Mouse (Mus musculus) cerebellum, adult 9-11 months (tissue): ENCODE measurements around the gene Uvrag.

Experiments used
- DNase-seq: peaks from one replicate; pipeline ENCODE4 v3.0.0; 2022

The Uvrag gene

GRCm38 (mm10) chr7:98874411-98874951 is 266.5 kb downstream of the Uvrag start:
- DNase-seq, result no peak

GRCm38 (mm10) chr7:98873316-98873715 is 267.6 kb downstream of the Uvrag start:
- DNase-seq, result no peak

- DNase-seq, result no peak
These were observed 269.1 kb downstream of the Uvrag start for GRCm38 (mm10) chr7:98871882-98872281.

- DNase-seq, result no peak
These were observed 270.1 kb downstream of the Uvrag start for GRCm38 (mm10) chr7:98870791-98871190.

- DNase-seq, result no peak
These were observed 271.9 kb downstream of the Uvrag start for GRCm38 (mm10) chr7:98869070-98869469.

- DNase-seq, result no peak
These were observed 273.2 kb downstream of the Uvrag start for GRCm38 (mm10) chr7:98867794-98868150.

- DNase-seq, result no peak
These were observed 273.7 kb downstream of the Uvrag start for GRCm38 (mm10) chr7:98867053-98867793.

GRCm38 (mm10) chr7:98863969-98864718 is 276.8 kb downstream of the Uvrag start:
- no peak for DNase-seq

- no peak for DNase-seq
These were observed 277.9 kb downstream of the Uvrag start for GRCm38 (mm10) chr7:98862994-98863393.

- DNase-seq, result no peak
These were observed 279.9 kb downstream of the Uvrag start for GRCm38 (mm10) chr7:98861002-98861401.

GRCm38 (mm10) chr7:98857094-98857493 is 283.8 kb downstream of the Uvrag start:
- DNase-seq, result no peak

GRCm38 (mm10) chr7:98856128-98856527 is 284.8 kb downstream of the Uvrag start:
- no peak for DNase-seq

- no peak for DNase-seq
These were observed 285.6 kb downstream of the Uvrag start for GRCm38 (mm10) chr7:98855388-98855787.

GRCm38 (mm10) chr7:98853806-98854205 is 287.1 kb downstream of the Uvrag start:
- DNase-seq, result no peak

GRCm38 (mm10) chr7:98852950-98853650 is 287.8 kb downstream of the Uvrag start:
- DNase-seq, result no peak

- no peak for DNase-seq
These were observed 289.7 kb downstream of the Uvrag start for GRCm38 (mm10) chr7:98851220-98851619.

- no peak for DNase-seq
These were observed 290.6 kb downstream of the Uvrag start for GRCm38 (mm10) chr7:98850388-98850787.

- no peak for DNase-seq
These were observed 291.9 kb downstream of the Uvrag start for GRCm38 (mm10) chr7:98848899-98849640.

GRCm38 (mm10) chr7:98843649-98844048 is 297.3 kb downstream of the Uvrag start:
- no peak for DNase-seq

- DNase-seq, result no peak
These were observed 297.9 kb downstream of the Uvrag start for GRCm38 (mm10) chr7:98842997-98843396.

GRCm38 (mm10) chr7:98841802-98842201 is 299.1 kb downstream of the Uvrag start:
- DNase-seq, result no peak

- DNase-seq, result no peak
These were observed 300.2 kb downstream of the Uvrag start for GRCm38 (mm10) chr7:98840771-98841170.

GRCm38 (mm10) chr7:98839312-98839711 is 301.6 kb downstream of the Uvrag start:
- no peak for DNase-seq
